Mouse (Mus musculus): ENCODE measurements at regions not wholly inside any gene's neighbourhood (a gene's known extent, or its start where the extent isn't known, plus 50 kb on each side); places are given as distances from the start of the nearest gene placed in this dataset.
A peak's percentile ranks its signal among the peaks of the same experiment; 100 is the strongest.

DNA sequence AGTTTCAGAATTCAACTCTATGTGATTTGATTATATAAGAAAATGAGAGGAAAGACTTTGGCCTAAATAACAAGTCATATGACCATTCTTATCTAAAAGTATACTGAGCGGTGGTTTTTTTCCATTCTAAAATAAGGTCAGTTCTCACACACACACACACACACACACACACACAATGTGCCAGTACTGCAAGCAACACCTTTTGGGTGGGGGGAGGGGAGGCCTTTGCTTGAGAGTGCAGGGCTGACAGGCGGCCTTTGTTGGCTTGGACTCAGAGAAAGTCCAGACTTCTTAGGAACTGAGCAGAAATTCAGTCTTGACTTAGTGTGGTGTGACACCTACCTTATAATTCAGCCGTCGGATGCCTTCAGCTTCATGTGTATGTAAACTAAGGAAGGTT is 475.6 kb upstream of the Gm19410 start:
- intact Hi-C loops (cut with DNase I), result no loop called here
- DNase-seq, result no peak

DNA sequence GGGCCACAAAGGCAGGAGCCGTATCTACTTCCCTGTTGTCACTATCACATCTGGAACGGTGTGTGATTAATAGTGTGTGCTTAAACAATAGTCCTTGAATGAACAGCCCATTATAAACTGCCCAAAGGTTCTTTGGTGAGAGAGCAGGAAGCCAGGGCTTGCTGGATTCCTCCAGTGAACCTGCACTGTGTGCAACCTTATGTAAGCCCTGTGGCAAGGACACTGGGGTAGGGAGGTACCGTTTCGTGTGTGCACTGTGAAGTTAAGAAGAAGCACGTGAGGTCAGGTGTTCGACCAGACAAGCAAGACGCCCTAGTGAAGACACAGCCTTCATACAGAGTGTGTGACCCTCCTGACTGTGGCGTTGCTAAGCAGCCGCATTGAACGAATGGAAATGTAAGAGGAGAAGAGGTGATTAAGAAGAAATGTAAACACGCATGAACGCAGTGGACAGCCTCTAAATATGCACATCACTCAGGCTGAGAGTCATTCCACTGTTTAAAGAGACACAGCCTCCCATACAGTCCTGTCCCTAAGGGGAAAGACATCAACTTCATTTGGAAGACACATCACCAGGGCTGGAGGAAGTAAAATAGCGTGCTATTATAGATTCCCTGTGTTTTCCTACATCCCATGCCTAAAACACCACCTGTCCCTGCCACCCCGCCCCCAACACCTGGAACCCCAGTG is 472.0 kb upstream of the Gm19410 start:
- intact Hi-C loops (cut with DNase I), result no loop called here
- DNase-seq, result no peak

DNA sequence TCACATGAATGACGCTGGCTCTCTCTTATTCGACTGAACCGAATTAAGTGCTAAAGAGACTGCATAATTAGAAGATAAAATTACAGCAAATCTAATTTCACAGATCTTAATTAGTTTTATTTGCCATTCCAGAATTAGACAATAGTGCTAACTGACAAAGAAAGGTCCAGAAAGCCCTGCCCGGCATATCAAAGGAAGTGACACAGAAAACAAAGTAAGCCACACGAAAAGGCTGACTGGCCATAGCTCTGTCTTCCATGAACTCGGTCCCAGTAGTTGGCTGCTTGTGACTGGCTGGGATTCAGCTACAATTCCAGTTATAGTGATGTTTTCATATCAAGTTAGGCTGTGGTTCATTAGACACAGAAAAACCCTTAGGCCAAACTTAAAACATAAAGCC is 468.7 kb upstream of the Gm19410 start:
- no peak for DNase-seq
- intact Hi-C loops (cut with DNase I), result no loop called here

DNA sequence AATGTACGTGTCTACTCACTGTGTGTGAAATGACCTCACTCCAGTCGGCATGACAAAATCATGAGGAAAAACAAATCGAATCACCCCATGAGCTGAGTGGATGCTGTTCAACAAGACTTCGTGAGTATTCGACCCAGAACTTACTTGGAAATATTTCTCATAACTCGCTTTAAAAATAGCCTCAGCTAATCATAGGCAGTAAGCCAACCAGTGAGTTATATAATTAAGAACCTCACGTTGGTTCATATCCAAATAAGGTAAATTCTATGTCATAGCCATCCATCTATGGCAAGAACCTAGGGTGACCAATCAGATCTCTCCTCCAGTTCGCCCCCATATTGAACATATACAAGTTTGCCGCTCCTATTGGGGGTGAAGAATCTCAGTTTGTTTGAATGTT is 466.5 kb upstream of the Gm19410 start:
- no peak for DNase-seq
- intact Hi-C loops (cut with DNase I), result no loop called here

DNA sequence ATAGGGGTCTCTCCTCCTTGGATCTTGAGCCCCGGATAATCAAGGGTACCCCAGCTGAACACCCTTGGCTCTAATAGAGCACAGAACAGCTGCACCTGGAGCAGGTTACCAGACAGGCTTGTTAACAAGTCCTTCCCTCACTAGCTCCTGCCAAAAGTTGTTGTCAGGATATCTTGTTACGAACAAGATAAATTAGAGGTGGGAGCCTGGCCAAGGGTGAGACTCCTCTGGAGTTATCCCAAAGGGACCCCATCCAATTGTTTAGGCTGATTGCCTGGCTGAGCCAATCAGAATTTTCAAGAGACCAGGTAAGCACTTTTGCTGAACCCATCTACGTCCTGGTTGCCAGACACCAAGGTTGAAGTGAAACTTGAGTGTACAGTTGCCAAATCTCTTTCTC is 465.2 kb upstream of the Gm19410 start:
- intact Hi-C loops (cut with DNase I), result loop anchor here (5.0 kb wide), 1 partner anchor 93 kb away; no protein-coding TSS in a partner anchor
- peak in 1 of 2 experiments; percentile 6 for DNase-seq

DNA sequence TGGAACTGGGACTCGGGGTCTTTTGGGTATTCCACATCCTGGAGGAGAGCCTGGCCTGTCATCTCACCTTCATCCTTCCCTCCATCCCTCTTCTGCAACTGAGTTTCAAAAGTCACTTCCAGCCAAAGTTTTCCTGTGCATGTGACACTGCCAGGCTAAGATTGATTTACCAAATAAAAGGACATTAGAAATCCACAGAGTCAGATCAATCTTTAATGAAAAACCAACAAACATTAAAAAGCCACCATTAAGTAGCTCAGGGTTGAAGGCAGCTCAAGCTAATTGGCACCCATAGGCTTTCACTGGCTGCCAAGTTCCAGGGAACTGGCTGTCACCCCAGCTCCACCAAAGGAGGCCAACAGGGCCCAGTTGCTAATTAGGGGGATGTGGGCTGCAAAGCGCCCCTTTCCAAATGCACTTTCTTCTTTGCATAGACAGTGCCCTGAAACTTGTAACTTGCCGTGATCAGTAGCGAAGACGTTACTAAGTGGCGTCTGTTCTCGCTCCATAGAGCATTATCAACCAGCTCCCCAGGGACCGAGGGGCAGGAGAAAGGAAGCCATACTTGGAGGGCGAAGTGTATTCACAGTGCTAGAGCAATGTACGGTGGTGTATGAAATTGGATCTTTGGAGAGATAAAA is 464.6 kb upstream of the Gm19410 start:
- peak; percentile 26 to 39 for DNase-seq
- intact Hi-C loops (cut with DNase I), result loop anchor here (5.0 kb wide), 1 partner anchor 94 kb away; no protein-coding TSS in a partner anchor

DNA sequence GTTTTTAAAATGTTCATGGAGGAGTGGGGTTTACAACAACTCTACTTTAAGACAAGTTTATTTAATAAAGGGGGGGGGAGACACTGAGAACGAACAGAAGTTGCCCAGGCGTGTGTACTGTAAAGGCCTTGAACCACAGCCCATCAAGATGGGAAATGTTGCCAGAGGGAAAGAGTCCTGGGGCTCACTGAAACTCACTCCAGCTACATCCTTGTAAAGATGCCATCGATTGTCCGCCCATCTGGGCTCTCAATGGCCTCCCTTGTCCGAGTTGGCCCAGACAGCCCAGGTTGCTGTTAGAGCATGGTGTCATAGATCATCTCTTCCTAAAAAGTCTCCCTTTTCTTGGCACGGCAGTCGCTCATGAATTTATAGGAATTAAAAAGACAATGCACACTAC is 462.7 kb upstream of the Gm19410 start:
- DNase-seq, result no peak
- intact Hi-C loops (cut with DNase I), result loop anchor here (5.0 kb wide), 1 partner anchor 96 kb away; no protein-coding TSS in a partner anchor

DNA sequence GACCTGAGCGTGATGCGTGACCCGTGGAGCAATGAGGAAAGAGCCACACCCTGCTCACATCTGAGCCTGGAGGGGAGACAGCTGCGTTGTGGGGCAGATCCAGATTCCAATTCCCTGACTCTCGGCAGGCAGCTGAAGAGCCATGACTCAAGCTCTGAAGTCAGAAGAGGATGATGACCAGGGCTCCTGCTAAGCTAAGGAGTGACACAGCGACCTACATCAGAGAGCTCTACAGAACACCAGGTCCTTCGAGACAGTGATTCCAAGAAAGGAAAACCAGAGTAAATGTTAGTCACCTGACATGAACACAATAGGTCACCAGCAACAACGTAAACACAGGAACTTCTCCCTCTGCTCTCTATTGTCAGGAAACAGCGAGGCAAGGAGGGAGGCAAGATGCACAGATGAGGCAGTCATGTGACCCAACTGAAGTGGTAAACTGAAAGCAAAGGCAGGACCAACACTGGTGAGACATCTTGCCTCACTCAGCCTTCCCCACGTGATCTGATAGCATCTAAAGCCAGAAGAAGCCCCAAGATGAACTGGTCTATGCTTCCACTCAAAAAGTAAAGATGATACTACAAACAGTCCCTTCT is 444.2 kb upstream of the Gm19410 start:
- intact Hi-C loops (cut with DNase I), result no loop called here
- DNase-seq, result peak in 1 of 2 experiments; percentile 2

DNA sequence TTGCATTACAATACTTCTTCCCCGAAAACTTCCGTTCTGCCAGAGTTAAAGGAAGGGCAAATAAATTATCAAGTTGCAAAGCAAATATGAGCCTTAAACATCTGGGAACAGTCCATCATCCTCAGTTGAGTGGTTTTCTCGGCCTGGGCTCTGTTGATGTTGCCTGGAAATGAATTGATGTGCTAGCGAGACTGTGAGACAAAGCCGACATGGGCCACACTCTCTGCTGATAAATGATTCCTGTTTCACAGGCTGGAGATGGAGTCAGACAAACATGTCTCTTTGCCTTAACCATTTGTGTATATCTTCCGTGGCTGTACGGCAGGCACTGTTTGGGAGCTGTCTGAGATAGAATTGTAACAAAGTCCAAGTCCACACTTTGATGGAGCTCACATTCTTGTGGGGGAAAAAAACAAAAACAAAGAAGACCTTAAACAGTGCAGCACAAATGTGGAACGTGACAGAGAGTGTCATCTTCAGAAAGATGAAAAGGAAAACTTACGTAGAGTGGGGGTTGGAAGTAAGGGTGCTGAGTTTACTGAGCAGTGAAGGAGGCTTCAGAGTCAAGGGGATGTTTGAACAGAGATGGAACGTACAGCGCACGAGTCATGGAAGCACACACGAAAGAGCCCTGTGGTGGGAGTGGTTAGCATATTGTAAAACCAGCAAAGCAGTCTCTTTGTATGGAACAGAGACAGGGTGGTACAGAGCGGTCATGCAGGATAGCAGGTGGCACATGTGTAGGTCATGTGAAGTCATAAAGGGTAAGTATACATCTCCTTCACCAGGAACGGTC is 442.2 kb upstream of the Gm19410 start:
- no peak for DNase-seq
- intact Hi-C loops (cut with DNase I), result no loop called here

All from heart, postnatal 36 days (tissue).